Mouse (Mus musculus): ENCODE data around the gene Ikzf1.
A peak's percentile ranks its signal among the peaks of the same experiment; 100 is the strongest.

The Ikzf1 gene

DNA sequence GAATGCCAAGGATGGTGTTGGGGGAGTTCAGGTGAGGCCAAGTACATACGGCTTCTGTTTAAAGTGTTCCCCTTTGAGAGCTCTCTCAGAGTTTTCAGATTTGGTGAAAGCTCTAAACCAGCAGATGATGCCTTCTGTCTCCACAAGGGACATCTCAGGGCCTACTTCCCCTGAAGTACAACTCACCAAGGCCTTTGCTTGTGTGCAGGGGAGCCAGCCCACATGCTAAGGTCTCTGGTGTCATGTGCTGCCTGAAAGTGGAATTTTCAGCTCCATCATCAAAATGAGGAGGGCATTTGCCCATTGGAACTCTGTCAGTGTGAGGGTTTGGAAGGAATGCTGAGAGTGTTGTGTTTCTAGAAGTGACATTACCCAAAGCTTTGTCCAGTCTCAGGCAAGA is 80.6 kb downstream of the Ikzf1 start:
- no peak for DNase-seq (ENCODE audit: low spot score in 2 of 2)

DNA sequence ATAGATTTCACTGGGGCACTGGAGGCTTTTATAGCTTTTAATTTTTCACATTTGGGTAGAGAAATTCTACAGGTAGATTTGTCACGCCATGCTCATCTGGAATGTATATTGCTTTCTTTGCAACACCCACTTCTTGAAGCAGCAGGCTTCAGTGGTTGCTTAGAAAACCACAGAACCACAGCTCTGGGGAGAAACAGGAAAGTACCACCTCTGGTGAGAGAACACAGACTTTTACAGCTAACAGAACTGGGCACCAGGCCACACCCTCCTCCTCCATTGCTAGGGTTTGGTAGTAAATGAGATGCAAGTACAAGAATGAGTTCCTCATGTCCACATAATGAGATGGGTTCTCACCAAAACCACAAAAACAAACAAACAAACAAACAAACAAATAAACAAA is 81.3 kb downstream of the Ikzf1 start:
- no peak for DNase-seq (ENCODE audit: low spot score in 2 of 2)

DNA sequence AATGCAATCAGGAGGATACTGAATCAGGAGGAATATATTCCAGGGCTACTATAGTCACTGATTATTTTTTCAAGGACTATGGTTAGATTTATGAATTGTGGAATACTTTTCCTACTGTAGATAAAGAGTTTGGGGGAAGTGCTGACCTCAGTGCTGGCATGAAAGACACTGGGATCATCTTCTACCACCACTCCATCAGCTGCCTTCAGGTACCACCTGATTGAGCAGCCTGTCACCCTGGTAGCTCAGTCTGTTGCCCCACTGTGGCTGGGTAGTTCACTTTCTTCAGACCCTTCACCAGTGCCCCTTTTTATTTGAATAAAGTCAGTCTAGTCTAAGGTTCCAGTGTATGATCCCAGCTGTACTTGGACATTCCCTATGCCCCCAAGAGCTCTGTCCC is 81.9 kb downstream of the Ikzf1 start:
- no peak for DNase-seq (ENCODE audit: low spot score in 2 of 2)

DNA sequence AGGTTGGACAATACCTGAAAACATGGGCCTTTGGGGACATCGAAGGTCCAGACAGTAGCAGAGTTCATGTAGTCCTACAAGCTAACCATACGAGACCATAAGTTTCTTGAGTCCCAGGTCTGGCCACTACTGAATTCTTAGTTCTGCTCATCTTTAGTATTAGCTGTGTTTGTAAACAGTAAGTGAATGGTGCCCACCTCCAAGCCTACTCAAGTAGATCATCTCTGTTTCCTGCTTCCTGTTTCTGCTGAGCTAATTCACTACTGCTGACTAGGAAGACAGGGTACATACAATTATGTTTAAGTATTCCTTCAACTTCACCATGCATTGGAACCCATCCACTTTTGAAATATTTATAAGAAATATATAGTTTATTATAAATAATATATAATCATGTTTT is 83.3 kb downstream of the Ikzf1 start:
- no peak for DNase-seq (ENCODE audit: low spot score in 2 of 2)

DNA sequence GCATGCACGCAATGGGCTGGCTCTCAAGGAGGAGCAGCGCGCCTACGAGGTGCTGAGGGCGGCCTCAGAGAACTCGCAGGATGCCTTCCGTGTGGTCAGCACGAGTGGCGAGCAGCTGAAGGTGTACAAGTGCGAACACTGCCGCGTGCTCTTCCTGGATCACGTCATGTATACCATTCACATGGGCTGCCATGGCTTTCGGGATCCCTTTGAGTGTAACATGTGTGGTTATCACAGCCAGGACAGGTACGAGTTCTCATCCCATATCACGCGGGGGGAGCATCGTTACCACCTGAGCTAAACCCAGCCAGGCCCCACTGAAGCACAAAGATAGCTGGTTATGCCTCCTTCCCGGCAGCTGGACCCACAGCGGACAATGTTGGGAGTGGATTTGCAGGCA is 84.5 kb downstream of the Ikzf1 start:
- DNase-seq (ENCODE audit: low spot score in 2 of 2): no peak

DNA sequence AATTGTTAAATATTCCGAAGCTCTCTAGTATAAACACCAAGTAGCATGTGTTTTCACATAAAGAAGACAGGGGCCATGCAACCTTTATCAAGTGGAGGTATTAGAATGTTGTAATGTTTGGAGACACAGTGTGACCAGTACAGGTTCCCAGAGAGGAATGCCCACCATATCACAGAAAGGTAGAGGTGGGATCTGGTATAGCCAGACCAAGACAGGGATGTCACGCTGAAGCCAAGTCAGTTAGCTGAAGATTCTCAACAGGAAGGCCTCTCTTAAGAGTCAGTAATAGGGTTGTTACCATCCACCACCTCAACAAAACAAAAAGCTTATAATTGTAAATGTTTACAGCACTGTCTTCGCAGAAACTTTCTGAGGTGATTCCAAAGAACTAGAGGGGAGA is 85.9 kb downstream of the Ikzf1 start:
- no peak for DNase-seq (ENCODE audit: low spot score in 2 of 2)

DNA sequence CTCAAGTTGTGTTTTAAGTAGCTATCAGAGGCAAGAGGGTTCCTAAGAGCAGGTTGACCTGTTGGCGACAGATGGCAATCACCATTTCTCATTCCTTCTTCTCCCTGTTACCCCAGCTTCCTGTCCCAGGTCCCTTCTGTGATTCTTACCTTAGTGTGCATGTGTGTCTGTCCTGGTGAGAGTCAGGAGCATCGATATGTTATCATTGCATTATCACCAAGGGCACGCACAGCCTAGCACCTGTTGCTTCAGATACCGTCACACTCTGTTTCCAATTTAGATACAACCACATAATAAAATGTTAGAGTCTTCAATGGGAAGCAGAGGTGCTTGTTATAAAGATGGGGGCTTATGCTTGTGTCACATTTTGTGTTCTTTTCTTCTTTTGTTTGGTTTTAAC is 87.4 kb downstream of the Ikzf1 start:
- DNase-seq (ENCODE audit: low spot score in 2 of 2): no peak

DNA sequence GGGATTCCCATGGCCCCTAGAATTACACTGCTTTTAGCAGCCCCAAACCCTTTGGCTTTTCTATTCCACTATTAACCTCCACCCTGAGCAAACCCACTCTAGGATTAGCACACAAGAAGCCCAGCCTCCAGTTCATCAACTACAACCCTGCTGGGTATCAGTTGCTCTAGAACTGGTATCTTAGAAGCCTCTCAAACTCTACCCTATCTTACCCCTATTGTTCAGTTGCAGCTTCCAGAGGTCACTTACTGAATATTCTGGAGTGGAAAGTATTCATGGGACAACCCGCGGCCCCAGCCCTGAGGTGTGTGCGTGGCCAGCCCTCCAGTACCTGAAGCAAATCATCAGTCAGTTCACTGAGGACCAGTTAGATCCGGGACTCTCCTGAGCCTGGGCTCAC is 89.6 kb downstream of the Ikzf1 start:
- no peak for DNase-seq (ENCODE audit: low spot score in 2 of 2)

DNA sequence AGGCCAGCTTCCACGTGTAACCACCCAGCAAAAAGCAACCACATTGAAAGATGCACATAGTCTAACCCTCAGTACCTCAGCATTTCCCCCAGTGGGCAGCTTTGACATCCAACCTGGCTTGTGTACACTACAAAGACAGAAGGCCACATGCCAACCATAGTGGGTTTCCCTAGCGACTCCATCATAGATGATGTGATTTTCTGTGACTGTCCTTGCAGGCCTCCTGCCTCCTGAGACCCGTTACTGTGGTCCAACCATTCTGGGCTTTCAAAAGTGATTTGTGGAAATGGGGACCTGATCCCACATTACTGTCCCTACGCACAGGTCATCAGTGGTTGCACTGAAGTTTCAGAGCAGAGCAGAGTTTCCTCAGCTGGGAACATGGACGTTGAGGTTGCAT is 90.1 kb downstream of the Ikzf1 start:
- DNase-seq (ENCODE audit: low spot score in 2 of 2): no peak

DNA sequence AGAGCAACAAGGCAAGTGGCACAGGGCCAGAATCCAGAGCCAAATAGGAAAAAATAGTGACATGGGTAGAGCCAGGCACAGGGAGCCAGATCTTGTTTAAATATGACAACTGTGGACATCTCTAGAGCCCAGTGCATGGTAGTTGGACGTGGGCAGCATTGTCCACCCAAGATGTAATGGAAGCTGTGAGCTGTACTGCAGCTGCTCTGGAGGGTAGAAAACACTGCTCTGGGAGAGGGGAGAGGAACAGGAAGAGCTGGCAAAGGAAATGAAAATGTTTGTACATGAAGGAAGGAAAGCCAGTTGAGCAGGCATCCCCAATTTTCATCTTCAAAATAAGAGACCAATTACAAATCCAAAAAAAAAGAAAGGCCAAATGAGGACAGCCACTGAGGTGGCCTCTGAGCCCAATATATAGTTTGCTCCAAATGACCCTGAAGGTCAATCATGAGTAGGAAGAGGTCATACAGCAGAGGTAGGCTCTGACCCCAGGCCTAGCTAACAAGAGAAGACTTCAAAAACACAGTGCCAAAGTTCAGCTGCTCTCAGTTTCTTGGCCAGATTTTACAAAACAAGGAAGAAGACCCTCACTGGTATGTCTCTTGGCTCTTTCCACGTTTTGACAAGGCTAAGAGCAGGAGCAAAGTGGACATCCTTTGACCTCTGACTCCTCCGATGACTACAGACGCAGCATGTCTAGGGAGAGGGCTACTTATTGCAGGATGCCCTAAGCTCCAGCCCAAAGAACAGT is 91.4 kb downstream of the Ikzf1 start:
- no peak for DNase-seq (ENCODE audit: low spot score in 2 of 2)

DNA sequence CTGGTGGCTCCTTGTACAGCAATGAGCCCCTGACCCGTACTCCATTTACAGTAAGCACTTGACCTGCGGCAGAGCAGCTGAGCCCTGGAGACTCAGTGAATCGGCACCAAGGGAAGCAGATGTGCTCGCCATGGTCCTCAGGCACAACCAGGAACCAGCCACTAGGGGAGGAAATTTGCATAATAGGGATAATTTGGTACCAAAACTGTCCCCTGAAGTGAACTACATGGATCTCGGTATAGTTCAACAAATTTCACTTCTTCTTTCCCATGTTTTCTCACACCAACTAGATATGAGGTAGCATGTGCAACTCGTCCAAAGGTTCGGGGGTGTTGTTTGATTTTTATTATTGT is 92.0 kb downstream of the Ikzf1 start:
- DNase-seq (ENCODE audit: low spot score in 2 of 2): no peak

DNA sequence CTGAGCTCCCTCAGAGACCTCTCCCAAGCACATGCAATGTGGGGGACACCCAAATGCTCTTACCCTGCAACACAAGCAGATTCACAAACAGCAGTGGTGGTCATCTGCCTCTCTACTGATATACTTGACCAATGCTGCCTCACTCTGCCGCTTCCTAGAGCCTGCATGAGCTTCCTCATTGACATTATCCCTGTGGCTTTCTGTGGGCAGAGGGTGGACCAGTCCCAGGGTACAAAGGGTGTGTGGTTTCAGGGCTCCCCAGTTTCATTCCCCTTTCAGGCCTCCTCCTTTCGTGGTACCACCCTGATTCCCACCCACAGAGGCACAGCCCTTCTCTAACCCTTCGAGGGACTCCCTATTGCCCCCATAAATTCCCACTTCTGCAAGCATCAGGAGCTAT is 92.4 kb downstream of the Ikzf1 start:
- DNase-seq (ENCODE audit: low spot score in 2 of 2): no peak

DNA sequence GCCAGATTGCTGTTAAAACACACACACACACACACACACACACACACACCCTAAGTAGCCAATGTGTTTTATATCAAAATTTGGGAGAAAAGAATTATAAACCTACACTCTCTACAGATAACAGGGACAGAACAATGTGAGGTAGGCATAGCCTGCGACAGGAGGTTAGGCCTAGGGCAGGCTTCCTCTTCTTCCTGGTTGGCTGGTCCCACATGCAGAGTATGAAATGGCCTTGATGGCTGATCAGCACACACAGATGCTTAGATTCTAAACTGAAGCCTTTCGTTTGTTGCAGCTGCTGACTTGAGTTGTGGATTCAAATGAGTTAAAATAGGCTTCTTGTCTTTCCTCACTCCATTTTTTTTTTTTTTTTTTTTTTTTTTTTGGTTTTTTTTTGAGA is 93.0 kb downstream of the Ikzf1 start:
- no peak for DNase-seq (ENCODE audit: low spot score in 2 of 2)

DNA sequence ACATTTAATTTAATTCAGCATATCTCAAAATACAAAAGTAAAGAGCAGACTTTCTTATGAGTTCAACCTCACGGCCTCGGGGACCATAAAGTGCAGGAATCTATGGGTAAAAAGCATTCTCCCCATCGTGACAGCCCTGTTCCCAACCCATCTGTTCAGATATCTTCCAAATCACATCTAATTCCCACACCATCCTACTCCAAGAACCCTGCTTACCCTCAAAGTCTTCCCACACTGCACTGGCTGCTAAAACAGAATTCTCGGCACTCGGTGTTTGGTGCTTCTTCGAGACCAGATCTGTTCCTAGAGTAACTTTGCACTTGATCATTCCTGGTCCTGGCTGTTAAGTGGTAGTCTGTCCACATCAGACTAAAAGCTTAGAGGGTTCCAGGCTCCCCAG is 93.5 kb downstream of the Ikzf1 start:
- DNase-seq (ENCODE audit: low spot score in 2 of 2): no peak

DNA sequence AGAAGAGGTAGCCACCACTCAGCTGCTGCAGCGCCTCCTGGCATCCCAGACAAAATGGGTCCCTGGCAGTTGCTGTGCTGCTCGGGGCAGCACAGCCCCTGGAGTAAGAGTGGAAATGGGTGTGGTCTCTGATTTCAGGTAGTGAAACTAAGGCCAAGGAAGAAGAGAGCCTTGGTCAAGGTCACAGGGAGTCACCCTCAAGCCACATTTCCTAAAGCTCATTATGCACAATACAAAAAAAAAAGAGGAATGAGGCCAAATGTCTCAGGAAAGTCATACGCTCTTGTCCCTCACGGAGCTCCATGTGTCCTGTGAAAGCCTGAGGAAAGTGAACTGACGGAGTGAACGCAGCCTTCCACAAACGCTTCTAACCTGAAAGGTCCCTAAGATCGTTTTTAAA is 96.9 kb downstream of the Ikzf1 start:
- no peak for DNase-seq (ENCODE audit: low spot score in 2 of 2)

DNA sequence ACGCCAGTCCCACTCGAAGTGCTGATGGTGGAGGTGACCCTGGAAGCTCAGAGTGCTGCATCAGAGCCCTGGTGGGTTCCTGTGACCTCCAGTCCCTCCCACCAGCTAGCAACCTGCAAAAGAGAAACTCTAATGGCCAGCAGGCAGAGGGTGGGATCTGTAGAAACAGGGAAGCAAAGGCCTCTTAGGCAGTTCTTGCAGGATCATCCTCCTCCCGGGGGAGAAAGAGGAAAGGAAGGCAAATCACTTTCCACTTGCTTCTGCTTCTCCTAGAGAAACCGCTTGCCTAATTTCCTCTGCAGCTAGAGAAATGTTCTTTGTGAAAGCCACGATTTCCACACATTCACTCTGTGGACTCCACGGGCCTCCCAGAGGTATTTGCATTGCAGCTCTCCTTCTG is 100.7 kb downstream of the Ikzf1 start:
- DNase-seq (ENCODE audit: low spot score in 2 of 2): no peak

DNA sequence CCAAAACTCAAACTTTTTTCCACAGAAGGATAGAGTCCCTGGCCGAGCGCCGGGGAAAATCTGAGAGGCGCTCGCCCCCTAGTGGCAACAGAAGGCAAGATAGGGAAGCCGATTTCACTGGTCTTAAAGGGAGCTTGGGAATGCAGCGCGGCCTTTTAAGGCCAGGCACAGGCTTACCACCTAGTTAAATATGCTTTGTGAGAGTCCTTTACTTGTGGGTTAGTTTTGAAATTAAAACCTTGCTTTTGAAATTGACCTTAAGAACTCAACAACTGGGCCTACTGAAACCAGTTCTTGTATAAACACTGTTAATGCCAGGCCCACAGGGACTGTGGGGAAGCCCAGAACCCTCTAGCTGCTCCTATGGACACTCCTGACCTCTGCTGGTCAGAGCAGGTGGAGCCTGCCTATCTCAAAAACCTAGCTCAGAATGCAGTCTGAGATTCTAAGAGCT is 103.7 kb downstream of the Ikzf1 start:
- DNase-seq (ENCODE audit: low spot score in 2 of 2): peak; percentile 71 to 84

DNA sequence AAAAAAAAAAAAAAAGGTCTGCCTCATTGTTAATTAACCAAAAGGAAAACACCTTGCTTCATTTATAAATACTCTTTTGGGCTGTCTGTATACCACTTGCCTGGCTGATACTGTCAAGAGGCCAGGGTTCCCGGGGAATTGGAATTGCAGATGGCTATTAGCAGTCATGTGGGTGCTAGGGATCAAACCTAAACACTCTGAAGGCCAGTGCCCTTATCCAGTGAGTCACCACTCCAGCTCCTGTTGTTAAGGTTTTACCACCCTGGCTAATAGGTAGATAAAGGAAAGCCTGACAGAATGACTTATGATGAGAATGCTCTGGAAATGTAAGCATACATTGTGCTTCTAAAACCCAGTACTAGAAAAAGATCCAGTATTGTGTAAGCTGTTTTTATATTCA is 109.8 kb downstream of the Ikzf1 start:
- DNase-seq (ENCODE audit: low spot score in 2 of 2): no peak

DNA sequence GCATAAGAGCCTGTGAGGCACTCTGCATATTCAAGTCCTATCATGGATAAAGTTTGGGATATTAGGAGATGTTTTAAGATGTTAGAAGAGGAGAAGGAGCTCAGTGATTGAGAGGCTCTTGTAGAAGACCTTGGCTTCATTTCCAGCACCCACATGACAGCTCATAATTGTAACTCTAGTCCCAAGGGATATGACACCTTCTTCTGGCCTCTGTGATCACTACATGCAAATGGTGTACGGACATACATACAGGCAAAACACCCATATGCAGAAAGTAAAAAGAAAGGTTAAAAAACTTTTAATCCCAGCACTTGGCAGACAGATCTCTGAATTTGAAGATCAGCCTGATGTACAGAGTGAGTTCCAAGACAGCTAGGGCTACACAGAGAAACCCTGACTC is 113.9 kb downstream of the Ikzf1 start:
- no peak for DNase-seq (ENCODE audit: low spot score in 2 of 2)

DNA sequence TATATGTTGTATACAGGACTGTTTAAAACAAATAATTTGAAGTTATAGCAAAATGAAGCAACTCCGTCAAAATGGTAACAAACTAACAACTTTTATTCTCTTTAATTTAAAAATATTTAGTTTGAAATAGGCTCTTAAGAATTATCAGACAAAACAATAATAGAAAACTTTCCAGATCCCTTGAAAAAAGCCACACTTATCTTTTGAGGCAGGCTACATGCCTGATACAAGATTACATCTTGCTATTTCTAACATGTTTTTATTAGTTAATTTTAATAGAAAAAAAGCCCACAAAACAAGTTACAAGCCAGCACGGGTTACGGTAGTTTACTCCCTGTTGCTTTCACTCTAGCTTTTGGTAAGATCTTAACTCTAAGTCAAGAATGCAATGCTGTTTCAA is 115.5 kb downstream of the Ikzf1 start:
- no peak for DNase-seq (ENCODE audit: low spot score in 2 of 2)

DNA sequence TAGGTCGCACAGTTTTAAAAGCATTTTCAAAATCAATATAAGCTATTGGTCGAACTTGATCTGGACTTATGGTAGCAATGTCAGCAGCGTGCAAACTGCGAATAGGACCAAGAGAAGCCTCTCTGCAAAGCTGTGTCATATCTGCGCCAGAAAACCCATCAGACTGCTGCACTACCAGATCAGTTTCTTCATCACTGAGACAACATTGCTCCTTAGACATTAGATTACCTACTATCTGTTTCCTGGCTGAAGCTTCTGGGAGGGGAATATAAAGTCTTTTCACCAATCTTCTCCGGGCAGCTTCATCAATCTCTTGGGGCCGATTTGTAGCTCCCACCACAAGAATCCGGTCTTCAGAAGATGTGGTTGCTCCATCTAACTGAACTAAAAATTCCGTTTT is 116.3 kb downstream of the Ikzf1 start:
- DNase-seq (ENCODE audit: low spot score in 2 of 2): no peak

DNA sequence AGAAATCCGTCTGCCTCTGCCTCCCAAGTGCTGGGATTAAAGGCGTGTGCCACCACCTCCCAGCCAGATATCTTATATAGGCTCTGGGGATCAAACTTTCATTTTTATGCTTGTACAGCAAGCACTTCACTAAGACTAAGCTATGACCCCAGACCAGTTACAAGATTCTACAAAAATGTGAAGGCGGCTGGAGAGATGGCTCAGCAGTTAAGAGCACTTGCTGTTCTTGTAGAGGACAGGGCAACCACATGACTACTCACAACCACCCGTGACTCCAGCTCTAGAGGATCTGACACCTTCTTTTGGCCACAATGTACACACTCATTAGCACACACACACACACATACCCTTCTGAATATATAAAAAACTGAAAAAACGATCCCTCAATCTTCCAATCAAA is 119.6 kb downstream of the Ikzf1 start:
- DNase-seq (ENCODE audit: low spot score in 2 of 2): no peak

DNA sequence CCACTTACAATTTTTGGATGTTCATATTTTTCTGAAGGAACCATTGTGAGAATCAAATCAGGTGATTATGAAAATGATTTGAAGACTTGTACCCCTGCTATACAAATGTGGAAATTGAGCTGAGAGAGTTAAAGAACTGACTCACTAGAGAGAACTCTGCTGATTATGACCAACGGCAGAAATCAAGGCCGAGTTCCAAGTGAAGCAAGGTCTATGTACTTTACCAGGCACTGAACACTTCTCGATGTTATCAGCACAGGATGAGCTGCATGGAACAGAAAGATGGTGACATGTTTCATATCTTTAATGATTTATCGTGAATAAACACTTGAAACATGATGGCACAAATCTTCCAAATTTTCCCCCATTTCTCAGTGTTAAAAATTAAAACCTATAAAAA is 121.1 kb downstream of the Ikzf1 start:
- no peak for DNase-seq (ENCODE audit: low spot score in 2 of 2)

DNA sequence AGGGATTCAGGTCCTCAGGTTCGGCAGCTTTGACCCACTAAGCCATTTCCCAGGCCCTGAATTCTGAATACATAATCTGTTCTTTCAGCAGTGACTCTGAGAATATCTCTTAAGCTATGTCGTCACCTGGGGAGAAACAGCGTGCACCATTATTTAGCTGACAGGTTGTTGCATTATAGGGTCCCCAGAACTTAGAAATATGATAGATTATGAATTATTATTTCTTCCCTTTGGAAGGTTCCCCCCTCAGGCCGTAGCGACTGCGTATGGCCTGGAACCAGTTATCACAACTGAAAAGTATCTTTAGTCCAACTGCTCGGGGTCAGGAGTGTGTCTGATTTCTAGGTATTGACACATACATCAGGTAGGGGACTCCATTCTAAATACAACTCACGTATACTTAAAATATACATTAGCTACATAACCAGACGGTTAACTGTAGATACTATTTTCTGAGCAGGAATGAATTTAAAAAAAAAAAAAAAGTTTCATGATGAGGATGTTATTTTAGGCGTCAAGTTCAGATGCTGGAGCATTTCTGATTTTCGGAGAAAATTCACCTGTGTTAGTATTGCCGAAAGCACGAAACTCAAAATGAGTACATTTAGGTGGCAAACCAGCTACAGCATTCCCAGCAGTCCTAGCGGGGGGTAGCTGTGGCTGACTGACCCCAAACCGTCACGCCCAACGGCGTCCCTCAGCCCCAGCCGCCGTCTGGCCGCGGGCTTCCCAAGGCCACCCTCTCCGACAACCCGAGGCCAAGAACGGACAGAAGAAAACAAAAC is 123.4 kb downstream of the Ikzf1 start:
- DNase-seq (ENCODE audit: low spot score in 2 of 2): no peak

Data from right cerebral cortex, postnatal 10 days (tissue).